Mouse (Mus musculus) hindbrain, embryonic 11.5 days (tissue): ENCODE data around the gene Gm3893. TPM values are rescaled to one million over a fixed set of nuclear protein-coding genes. Genes with fewer than 3 reads are reported as not detected.
"Not testable (repeated sequence)": the region's sequence is repeated elsewhere in the genome, so short reads cannot be mapped to it uniquely, and the experiment has no call there.

Experiments used
- ATAC-seq: fragments of 200-750 bp; cut with Nextera tagmentation; 2 replicates; pipeline ENCODE4 v1.8.0; 2017; ENCODE audit warnings: mild to moderate bottlenecking, moderate TSS enrichment, moderate library complexity; ENCODE audit not compliant: low FRiP score
- DNase-seq: peaks from one replicate; pipeline ENCODE4 v3.0.0-alpha.2; 2015; ENCODE audit warnings: low spot score
- H3K27ac ChIP-seq: fragments of 300-500 bp; sonication (generic); 2 replicates; pipeline ENCODE4 v1.5.1; 2014; ENCODE audit warnings: mild to moderate bottlenecking, low read depth, low read length
- H3K27me3 ChIP-seq: fragments of 300-500 bp; sonication (generic); 2 replicates; pipeline ENCODE4 v1.6.1; 2014; ENCODE audit warnings: mild to moderate bottlenecking, low read length, moderate library complexity, mixed read lengths; ENCODE audit not compliant: control insufficient read depth, insufficient read depth
- H3K36me3 ChIP-seq: fragments of 300-500 bp; sonication (generic); 2 replicates; pipeline ENCODE4 v1.6.1; 2014; ENCODE audit warnings: mild to moderate bottlenecking, low read length, moderate library complexity, mixed read lengths; ENCODE audit not compliant: control insufficient read depth, insufficient read depth
- H3K4me1 ChIP-seq: fragments of 300-500 bp; sonication (generic); replicated peaks from 2 replicates; pipeline ENCODE4 v1.6.1; 2014; ENCODE audit warnings: low read length, mixed read lengths; ENCODE audit not compliant: control insufficient read depth, insufficient read depth
- H3K4me2 ChIP-seq: fragments of 300-500 bp; sonication (generic); replicated peaks from 2 replicates; pipeline ENCODE4 v1.6.1; 2014; ENCODE audit warnings: mild to moderate bottlenecking, low read depth, low read length
- H3K4me3 ChIP-seq: fragments of 300-500 bp; sonication (generic); 2 replicates; pipeline ENCODE4 v1.5.1; 2014; ENCODE audit warnings: low read depth, low read length
- H3K9ac ChIP-seq: fragments of 300-500 bp; sonication (generic); 2 replicates; pipeline ENCODE4 v1.6.1; 2014; ENCODE audit warnings: low read depth, low read length
- H3K9me3 ChIP-seq: fragments of 300-500 bp; sonication (generic); 2 replicates; pipeline ENCODE4 v1.6.1; 2016; ENCODE audit warnings: low read length; ENCODE audit not compliant: control insufficient read depth
- WGBS: fragments of 180-500 bp; shearing (Covaris S2); extraction: QIAGEN DNeasy Blood & Tissue Kit; methylation state at CpG from one replicate; pipeline ENCODE4 v1.1.7; 2014; 5-methylcytosine and 5-hydroxymethylcytosine counted together
- polyA plus RNA-seq: library from polyadenylated mRNA; unstranded; fragments of >200 nt; fragmentation: Nextera tagmentation; extraction: Ambion mirVana; gene quantifications from 2 replicates; pipeline ENCODE4 v1.2.1, GENCODE M21; 2014

Gm3893 gene
- polyA plus RNA-seq: not detected in 2 replicates

- ATAC-seq, H3K27me3 ChIP-seq, H3K36me3 ChIP-seq, H3K9me3 ChIP-seq, H3K27ac ChIP-seq, DNase-seq, H3K4me2 ChIP-seq, H3K9ac ChIP-seq, H3K4me1 ChIP-seq, H3K4me3 ChIP-seq: not testable (repeated sequence)
- no CpG with 5 or more reads among the region's 2 CpGs for WGBS
Observed at GRCm38 (mm10) chr4:42090907-42091306, at the start of gene Gm3893. Gm3893 (plus strand) TSS chr4:42091207.

GRCm38 (mm10) chr4:42114517-42114916 is 23.5 kb downstream of the Gm3893 start, which contains the start of gene Gm13304:
Gm13304 (plus strand) TSS chr4:42114817.
- H3K9ac ChIP-seq, H3K9me3 ChIP-seq, H3K27ac ChIP-seq, H3K4me1 ChIP-seq, H3K36me3 ChIP-seq, ATAC-seq, H3K4me3 ChIP-seq, DNase-seq, H3K4me2 ChIP-seq, H3K27me3 ChIP-seq: not testable (repeated sequence)
- no CpG with 5 or more reads among the region's 5 CpGs for WGBS

Other genes starting within 250 kb of the Gm3893 start
- gene Gm21541, start 187.6 kb upstream of the Gm3893 start, polyA plus RNA-seq: not detected in 2 replicates
- 1.7 and 2.1 TPM in 2 replicates for gene Gm20878, start 149.6 kb upstream of the Gm3893 start, polyA plus RNA-seq
- 0.15 and 0.18 TPM in 2 replicates for gene Fam205a4, start 125.1 kb upstream of the Gm3893 start, polyA plus RNA-seq
- gene Gm21093, start 56.5 kb upstream of the Gm3893 start, polyA plus RNA-seq: 0.24 and 0.40 TPM in 2 replicates
- gene Gm13304, start 23.6 kb downstream of the Gm3893 start, polyA plus RNA-seq: 2.8 TPM in 1 of 2 replicates, not detected in the other
- not detected in 2 replicates for gene Gm13306, start 62.2 kb downstream of the Gm3893 start, polyA plus RNA-seq
- 0.53 TPM in 1 of 2 replicates, not detected in the other for gene Gm13305, start 77.4 kb downstream of the Gm3893 start, polyA plus RNA-seq
- gene Gm10600, start 149.4 kb downstream of the Gm3893 start, polyA plus RNA-seq: not detected in 2 replicates
- not detected in 2 replicates for gene Ccl21b, start 164.6 kb downstream of the Gm3893 start, polyA plus RNA-seq
- gene Gm21953, start 203.1 kb downstream of the Gm3893 start, polyA plus RNA-seq: not detected in 2 replicates
- not detected in 2 replicates for gene Fam205a3, start 227.1 kb downstream of the Gm3893 start, polyA plus RNA-seq